ENCODE assay signal across 19 mouse cellular contexts in genomic region chr13:47951043-47951442, GRCm38 (mm10).
DNase-seq lines count a peak whose midpoint lies in the region; ATAC-seq and TF ChIP-seq lines count a peak whose summit lies in the region.
"Had no signal": no experiment of that assay in that cellular context is flagged by ENCODE, and none has a peak within 500 bp of the region (broad histone marks: within the 10 kb centered on the region; RNA-seq: fewer than 3 reads in every experiment).

No protein-coding gene starts in this region.

- TF ChIP-seq CTCF in kidney, postnatal 0 days (IDR thresholded peaks at IDR 0.05; ENCODE audit: low read depth) = no peak
- no peak for TF ChIP-seq CTCF in midbrain, postnatal 0 days (IDR thresholded peaks at IDR 0.05)

- H3K36me3 ChIP-seq in kidney, postnatal 0 days (ENCODE audit: insufficient read depth, low read length) = no peaks in the 10 kb centered on the region
- no peaks in the 10 kb centered on the region for H3K36me3 ChIP-seq in kidney, embryonic 15.5 days
- no peaks in the 10 kb centered on the region for H3K36me3 ChIP-seq in forebrain, embryonic 13.5 days (ENCODE audit: poor library complexity, severe bottlenecking)
- H3K36me3 ChIP-seq in hindbrain, embryonic 15.5 days = no peaks in the 10 kb centered on the region
- no peaks in the 10 kb centered on the region for H3K36me3 ChIP-seq in midbrain, postnatal 0 days (ENCODE audit: insufficient read depth, low read length)
- H3K36me3 ChIP-seq: embryonic facial prominence, embryonic 13.5 days; heart, embryonic 13.5 days; limb, embryonic 15.5 days had no signal

- no peak overlapping the region for H3K4me3 ChIP-seq in kidney, postnatal 0 days (replicated peaks; ENCODE audit: low read depth, low read length)
- no peak overlapping the region for H3K4me3 ChIP-seq in kidney, embryonic 15.5 days (replicated peaks)
- no peak overlapping the region for H3K4me3 ChIP-seq in forebrain, embryonic 13.5 days
- H3K4me3 ChIP-seq in hindbrain, embryonic 15.5 days = no peak overlapping the region
- no peak overlapping the region for H3K4me3 ChIP-seq in midbrain, postnatal 0 days (ENCODE audit: low read depth, low read length)
- H3K4me3 ChIP-seq: embryonic facial prominence, embryonic 13.5 days; heart, embryonic 13.5 days; limb, embryonic 15.5 days had no signal

- H3K27ac ChIP-seq in kidney, postnatal 0 days = no peak overlapping the region
- no peak overlapping the region for H3K27ac ChIP-seq in kidney, embryonic 15.5 days
- H3K27ac ChIP-seq in forebrain, embryonic 13.5 days = peak overlapping the region; percentile 54
- peak overlapping the region; percentile 55 for H3K27ac ChIP-seq in hindbrain, embryonic 15.5 days (replicated peaks)
- peak overlapping the region; percentile 62 for H3K27ac ChIP-seq in midbrain, postnatal 0 days (ENCODE audit: low read depth, low read length)
- H3K27ac ChIP-seq: embryonic facial prominence, embryonic 13.5 days; heart, embryonic 13.5 days; limb, embryonic 15.5 days had no signal

- 39% methylated on average over 10 of the region's 10 CpGs for WGBS in kidney, postnatal 0 days
- WGBS in kidney, embryonic 15.5 days = 42% methylated on average over 10 of the region's 10 CpGs
- WGBS in forebrain, embryonic 13.5 days = 57% methylated on average over 10 of the region's 10 CpGs
- WGBS in hindbrain, embryonic 15.5 days = 48% methylated on average over 10 of the region's 10 CpGs
- 26% methylated on average over 10 of the region's 10 CpGs for WGBS in midbrain, postnatal 0 days

- no peaks in the 10 kb centered on the region for H3K4me1 ChIP-seq in kidney, postnatal 0 days (replicated peaks; ENCODE audit: insufficient read depth, low read length)
- no peaks in the 10 kb centered on the region for H3K4me1 ChIP-seq in kidney, embryonic 15.5 days
- H3K4me1 ChIP-seq in forebrain, embryonic 13.5 days = peaks cover 52% of the 10 kb centered on the region
- peaks cover 38% of the 10 kb centered on the region for H3K4me1 ChIP-seq in hindbrain, embryonic 15.5 days (replicated peaks)
- H3K4me1 ChIP-seq in midbrain, postnatal 0 days (ENCODE audit: insufficient read depth, low read length) = peaks cover 18% of the 10 kb centered on the region; the same call in 1 of the 2 replicates
- H3K4me1 ChIP-seq: heart, embryonic 13.5 days; limb, embryonic 15.5 days had no signal

- no peak for ATAC-seq in kidney, postnatal 0 days (replicated peaks; ENCODE audit: low FRiP score, low read depth)
- no peak for ATAC-seq in kidney, embryonic 15.5 days (replicated peaks; ENCODE audit: low FRiP score)
- no peak for ATAC-seq in forebrain, embryonic 13.5 days
- no peak for ATAC-seq in hindbrain, embryonic 15.5 days (ENCODE audit: low FRiP score, low read depth)
- ATAC-seq in midbrain, postnatal 0 days (ENCODE audit: low FRiP score) = no peak
- ATAC-seq in monocyte, adult 5-6 weeks (replicated peaks; ENCODE audit: insufficient number of reproducible peaks, low FRiP score, low TSS enrichment, poor library complexity, severe bottlenecking) = no peak
- ATAC-seq in megakaryocyte progenitor cell, adult 5-6 weeks (replicated peaks; ENCODE audit: poor library complexity) = no peak
- ATAC-seq: liver, postnatal 0 days had no signal

- peak; percentile 43 for DNase-seq in kidney, postnatal 0 days (ENCODE audit: low spot score)
- no peak for DNase-seq in midbrain, postnatal 0 days (ENCODE audit: low spot score)
- DNase-seq in thymus, postnatal 4 days = no peak
- DNase-seq: adrenal gland, adult 8-10 months; cerebellum, adult 8-10 months; heart, postnatal 36 days; kidney, adult 11 months; kidney, postnatal 14 days; liver, postnatal 0 days; lung, postnatal 14 days had no signal

- H3K9me3 ChIP-seq in kidney, postnatal 0 days (replicated peaks; ENCODE audit: low read length) = no peaks in the 10 kb centered on the region
- no peaks in the 10 kb centered on the region for H3K9me3 ChIP-seq in kidney, embryonic 15.5 days (replicated peaks)
- no peaks in the 10 kb centered on the region for H3K9me3 ChIP-seq in forebrain, embryonic 13.5 days (replicated peaks)
- H3K9me3 ChIP-seq in hindbrain, embryonic 15.5 days = no peaks in the 10 kb centered on the region
- H3K9me3 ChIP-seq in midbrain, postnatal 0 days (ENCODE audit: low read length) = no peaks in the 10 kb centered on the region
- H3K9me3 ChIP-seq: embryonic facial prominence, embryonic 13.5 days; heart, embryonic 13.5 days; limb, embryonic 15.5 days had no signal

- no peak overlapping the region for H3K9ac ChIP-seq in kidney, postnatal 0 days (ENCODE audit: low read depth, low read length)
- H3K9ac ChIP-seq in kidney, embryonic 15.5 days = no peak overlapping the region
- H3K9ac ChIP-seq in forebrain, embryonic 13.5 days = peak overlapping the region; percentile 34; the same call in 1 of the 2 replicates
- H3K9ac ChIP-seq in hindbrain, embryonic 15.5 days = no peak overlapping the region
- H3K9ac ChIP-seq in midbrain, postnatal 0 days (replicated peaks; ENCODE audit: low read length, poor library complexity, severe bottlenecking) = 0 out of 2 replicates have a peak overlapping the region, but pooled peaks have one; percentile 42
- H3K9ac ChIP-seq: embryonic facial prominence, embryonic 13.5 days; heart, embryonic 13.5 days; limb, embryonic 15.5 days; liver, postnatal 0 days had no signal

- no peaks in the 10 kb centered on the region for H3K27me3 ChIP-seq in kidney, postnatal 0 days (ENCODE audit: insufficient read depth, low read length)
- no peaks in the 10 kb centered on the region for H3K27me3 ChIP-seq in kidney, embryonic 15.5 days
- no peaks in the 10 kb centered on the region for H3K27me3 ChIP-seq in forebrain, embryonic 13.5 days
- no peaks in the 10 kb centered on the region for H3K27me3 ChIP-seq in hindbrain, embryonic 15.5 days
- no peaks in the 10 kb centered on the region for H3K27me3 ChIP-seq in midbrain, postnatal 0 days (ENCODE audit: insufficient read depth, low read length)
- H3K27me3 ChIP-seq: CH12.LX; embryonic facial prominence, embryonic 13.5 days; heart, embryonic 13.5 days; limb, embryonic 15.5 days had no signal

- H3K4me2 ChIP-seq in kidney, postnatal 0 days (ENCODE audit: low read length) = no peak overlapping the region
- no peak overlapping the region for H3K4me2 ChIP-seq in kidney, embryonic 15.5 days
- no peak overlapping the region for H3K4me2 ChIP-seq in forebrain, embryonic 13.5 days
- 0 out of 2 replicates have a peak overlapping the region, but pooled peaks have one; percentile 3 for H3K4me2 ChIP-seq in hindbrain, embryonic 15.5 days
- no peak overlapping the region for H3K4me2 ChIP-seq in midbrain, postnatal 0 days (ENCODE audit: low read depth, low read length, poor library complexity, severe bottlenecking)
- H3K4me2 ChIP-seq: embryonic facial prominence, embryonic 13.5 days; heart, embryonic 13.5 days; limb, embryonic 15.5 days had no signal

Comparison
In these comparisons a context has a peak if more than half of its experiments do, and no peak if none do; other contexts are left out.
1. H3K27ac ChIP-seq: peak in forebrain, embryonic 13.5 days (single experiment), hindbrain, embryonic 15.5 days (single experiment) and midbrain, postnatal 0 days (single experiment); none in kidney, postnatal 0 days (single experiment) and kidney, embryonic 15.5 days (single experiment).
2. H3K9ac ChIP-seq: peak in forebrain, embryonic 13.5 days (single experiment) and midbrain, postnatal 0 days (single experiment); none in kidney, postnatal 0 days (single experiment), kidney, embryonic 15.5 days (single experiment) and hindbrain, embryonic 15.5 days (single experiment).